10 mouse cellular contexts compared by ENCODE assay signal in the genomic region with DNA sequence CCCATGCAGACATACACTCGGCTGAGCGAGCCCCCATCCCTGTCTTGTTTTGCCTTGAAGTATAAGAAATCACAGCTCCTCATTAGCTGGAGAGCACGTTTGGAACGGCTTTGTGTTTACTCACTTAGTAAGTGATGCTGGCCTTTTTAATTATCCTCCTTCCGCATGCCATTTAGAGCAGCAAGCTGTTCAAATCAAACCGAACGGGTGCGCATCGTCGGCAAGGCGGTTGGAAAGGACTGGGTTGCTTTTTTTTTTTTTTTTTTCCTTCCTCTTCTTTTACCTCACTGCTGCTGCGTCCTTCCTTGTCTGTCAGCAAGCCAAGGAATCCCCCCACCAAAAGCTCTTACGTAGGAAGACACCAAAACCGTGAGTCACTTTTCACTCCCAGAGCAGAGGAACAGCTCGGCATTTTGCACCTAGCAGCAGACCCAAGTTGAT.
DNase-seq lines count a peak whose midpoint lies in the region; ATAC-seq and TF ChIP-seq lines count a peak whose summit lies in the region.
"Had no signal": no experiment of that assay in that cellular context is flagged by ENCODE, and none has a peak within 500 bp of the region (broad histone marks: within the 10 kb centered on the region; RNA-seq: fewer than 3 reads in every experiment).

No protein-coding gene starts in this region.

- H3K36me3 ChIP-seq in hindbrain, embryonic 16.5 days (ENCODE audit: control insufficient read depth, insufficient read depth, low read length): no peaks in the 10 kb centered on the region
- H3K36me3 ChIP-seq in neural tube, embryonic 13.5 days: no peaks in the 10 kb centered on the region
- no peaks in the 10 kb centered on the region for H3K36me3 ChIP-seq in liver, embryonic 12.5 days
- H3K36me3 ChIP-seq: liver, embryonic 15.5 days had no signal

- no peaks in the 10 kb centered on the region for H3K27me3 ChIP-seq in hindbrain, embryonic 16.5 days (replicated peaks; ENCODE audit: control insufficient read depth, insufficient read depth, low read length)
- H3K27me3 ChIP-seq in neural tube, embryonic 13.5 days: no peaks in the 10 kb centered on the region
- no peaks in the 10 kb centered on the region for H3K27me3 ChIP-seq in liver, embryonic 12.5 days (replicated peaks)
- H3K27me3 ChIP-seq: liver, embryonic 15.5 days had no signal

- peak; percentile 52 for DNase-seq in Muller cell, postnatal 12 days (ENCODE audit: inconsistent ontology term)
- no peak for DNase-seq in kidney, postnatal 4 days
- DNase-seq: adrenal gland, postnatal 36 days had no signal

- H3K9ac ChIP-seq in hindbrain, embryonic 16.5 days (ENCODE audit: low read depth, low read length): peak overlapping the region; percentile 51
- peak overlapping the region; percentile 64 for H3K9ac ChIP-seq in neural tube, embryonic 13.5 days
- no peak overlapping the region for H3K9ac ChIP-seq in liver, embryonic 12.5 days
- H3K9ac ChIP-seq: liver, embryonic 15.5 days had no signal

- peak overlapping the region; percentile 37 for H3K4me3 ChIP-seq in cortical plate, adult 2 months (ENCODE audit: insufficient read depth, low read length)
- peak overlapping the region; percentile 41 for H3K4me3 ChIP-seq in hindbrain, embryonic 16.5 days (ENCODE audit: low read length)
- peak overlapping the region; percentile 31 for H3K4me3 ChIP-seq in neural tube, embryonic 13.5 days
- no peak overlapping the region for H3K4me3 ChIP-seq in liver, embryonic 12.5 days
- H3K4me3 ChIP-seq: liver, embryonic 15.5 days had no signal

- TF ChIP-seq CTCF in cortical plate, adult 2 months (IDR thresholded peaks at IDR 0.05; ENCODE audit: extremely low read depth, insufficient read depth, low read length): no peak

- no peak for TF ChIP-seq POLR2A in cortical plate, adult 2 months (IDR thresholded peaks at IDR 0.05; ENCODE audit: extremely low read depth, insufficient read depth, low read length)

- H3K9me3 ChIP-seq in hindbrain, embryonic 16.5 days (ENCODE audit: control insufficient read depth, low read length): no peaks in the 10 kb centered on the region
- no peaks in the 10 kb centered on the region for H3K9me3 ChIP-seq in neural tube, embryonic 13.5 days
- H3K9me3 ChIP-seq in liver, embryonic 12.5 days (replicated peaks): no peaks in the 10 kb centered on the region
- H3K9me3 ChIP-seq: liver, embryonic 15.5 days had no signal

- H3K4me2 ChIP-seq in hindbrain, embryonic 16.5 days (ENCODE audit: low read length): peak overlapping the region; percentile 64
- H3K4me2 ChIP-seq in neural tube, embryonic 13.5 days: peak overlapping the region; percentile 55
- H3K4me2 ChIP-seq in liver, embryonic 12.5 days: no peak overlapping the region
- H3K4me2 ChIP-seq: liver, embryonic 15.5 days had no signal

- 18% methylated on average over 15 of the region's 15 CpGs for WGBS in hindbrain, embryonic 16.5 days
- 38% methylated on average over 15 of the region's 15 CpGs for WGBS in neural tube, embryonic 13.5 days
- WGBS in liver, embryonic 12.5 days (ENCODE audit: insufficient replicate concordance): 77% methylated on average over 15 of the region's 15 CpGs

- no peak for ATAC-seq in hindbrain, embryonic 16.5 days
- ATAC-seq in neural tube, embryonic 13.5 days (ENCODE audit: low read depth): no peak
- no peak for ATAC-seq in erythroid progenitor cell, adult 5-6 weeks (replicated peaks; ENCODE audit: low FRiP score, poor library complexity, severe bottlenecking)
- ATAC-seq in liver, embryonic 12.5 days: no peak
- no peak for ATAC-seq in megakaryocyte-erythroid progenitor cell, adult 5-6 weeks (replicated peaks; ENCODE audit: low FRiP score, low TSS enrichment, poor library complexity, severe bottlenecking)

- 0 out of 2 replicates have a peak, but pooled peaks cover 1% of the 10 kb centered on the region for H3K4me1 ChIP-seq in cortical plate, adult 2 months (ENCODE audit: control insufficient read depth, insufficient read depth, low read length)
- H3K4me1 ChIP-seq in hindbrain, embryonic 16.5 days (ENCODE audit: control insufficient read depth, insufficient read depth, low read depth, low read length): peaks cover 4% of the 10 kb centered on the region
- H3K4me1 ChIP-seq in neural tube, embryonic 13.5 days (replicated peaks): peaks cover 50% of the 10 kb centered on the region
- no peaks in the 10 kb centered on the region for H3K4me1 ChIP-seq in liver, embryonic 12.5 days
- H3K4me1 ChIP-seq: liver, embryonic 15.5 days had no signal

- no peak overlapping the region for H3K27ac ChIP-seq in cortical plate, adult 2 months (ENCODE audit: insufficient read depth, low read length)
- H3K27ac ChIP-seq in hindbrain, embryonic 16.5 days (ENCODE audit: low read depth, low read length): peak overlapping the region; percentile 74
- peak overlapping the region; percentile 86 for H3K27ac ChIP-seq in neural tube, embryonic 13.5 days (replicated peaks)
- H3K27ac ChIP-seq in liver, embryonic 12.5 days: no peak overlapping the region
- H3K27ac ChIP-seq: liver, embryonic 15.5 days had no signal

Comparison
In these comparisons a context has a peak if more than half of its experiments do, and no peak if none do; other contexts are left out.
1. H3K27ac ChIP-seq: peak in hindbrain, embryonic 16.5 days (single experiment) and neural tube, embryonic 13.5 days (single experiment); none in cortical plate, adult 2 months (single experiment) and liver, embryonic 12.5 days (single experiment).